Mouse (Mus musculus) heart, postnatal 25 days (tissue): ENCODE results near the gene Kitl. TPM values are rescaled to one million over a fixed set of nuclear protein-coding genes. Genes with fewer than 3 reads are reported as not detected.

Source experiments
- DNase-seq: peaks from one replicate; pipeline ENCODE4 v3.0.0; 2022; ENCODE audit warnings: low spot score
- intact Hi-C: fragments of 180-260 bp; cut with DNase I; formaldehyde crosslinking; loops from one replicate; pipeline ENCODE4 v1.15.1; 2025
- total RNA-seq, 2 experiments: library from RNA; stranded (reverse); gene quantifications; 2 replicates each; pipeline ENCODE4 v1.2.3; 2021

Gene Kitl
- 10 to 100 TPM; 65.6 to 82.6 TPM for total RNA-seq

- DNase-seq: peak; percentile 77
- intact Hi-C loops: loop anchor here (2.0 to 10.0 kb wide), 7 partner anchors 52 to 373 kb away; partner anchors contain the start of gene Csl
Measured at GRCm38 (mm10) chr10:100015370-100016325, at the start of gene Kitl. Gene Kitl, plus strand, starts transcription at chr10:100015630.

GRCm38 (mm10) chr10:99972866-99973265 lies 42.6 kb upstream of the Kitl start:
- DNase-seq: no peak
- intact Hi-C loops: no loop called here

- intact Hi-C loops: no loop called here
- no peak for DNase-seq
Measured at GRCm38 (mm10) chr10:99980096-99980495, 35.3 kb upstream of the Kitl start.

GRCm38 (mm10) chr10:99980916-99981315 lies 34.5 kb upstream of the Kitl start:
- intact Hi-C loops: no loop called here

GRCm38 (mm10) chr10:99981887-99982286 lies 33.5 kb upstream of the Kitl start:
- DNase-seq: no peak
- intact Hi-C loops: no loop called here

More at GRCm38 (mm10) chr10:99980916-99981315, 34.5 kb upstream of the Kitl start:
- DNase-seq: no peak

- intact Hi-C loops: no loop called here
- no peak for DNase-seq
Measured at GRCm38 (mm10) chr10:99986745-99987144, 28.7 kb upstream of the Kitl start.

- intact Hi-C loops: no loop called here
- no peak for DNase-seq
Measured at GRCm38 (mm10) chr10:99989758-99990157, 25.7 kb upstream of the Kitl start.

GRCm38 (mm10) chr10:99992121-99992520 lies 23.3 kb upstream of the Kitl start:
- intact Hi-C loops: no loop called here
- DNase-seq: no peak

GRCm38 (mm10) chr10:100001452-100001851 lies 14.0 kb upstream of the Kitl start:
- intact Hi-C loops: no loop called here
- DNase-seq: no peak

GRCm38 (mm10) chr10:100003797-100004196 lies 11.6 kb upstream of the Kitl start:
- DNase-seq: no peak
- intact Hi-C loops: no loop called here

GRCm38 (mm10) chr10:100009681-100010080 lies 5.7 kb upstream of the Kitl start:
- intact Hi-C loops: loop anchor here (10.0 kb wide), 1 partner anchor 255 kb away; the partner anchor contains the start of gene Csl
- no peak for DNase-seq

GRCm38 (mm10) chr10:100010291-100010690 lies 5.1 kb upstream of the Kitl start:
- intact Hi-C loops: loop anchor here (10.0 kb wide), 1 partner anchor 255 kb away; the partner anchor contains the start of gene Csl

GRCm38 (mm10) chr10:100014096-100014495 lies 1.3 kb upstream of the Kitl start:
- intact Hi-C loops: loop anchor here (2.0 to 10.0 kb wide), 2 partner anchors 63 to 259 kb away; partner anchors contain the start of gene Csl
- no peak for DNase-seq

More at GRCm38 (mm10) chr10:100010291-100010690, 5.1 kb upstream of the Kitl start:
- DNase-seq: no peak

GRCm38 (mm10) chr10:100016326-100016709 lies 888 bp downstream of the Kitl start:
- intact Hi-C loops: loop anchor here (5.0 to 10.0 kb wide), 6 partner anchors 51 to 374 kb away; partner anchors contain the start of gene Csl
- DNase-seq: peak; percentile 29

GRCm38 (mm10) chr10:100016941-100017770 lies 1.7 kb downstream of the Kitl start:
- intact Hi-C loops: loop anchor here (5.0 to 10.0 kb wide), 6 partner anchors 50 to 375 kb away; partner anchors contain the start of gene Csl
- no peak for DNase-seq

GRCm38 (mm10) chr10:100017771-100018070 lies 2.3 kb downstream of the Kitl start:
- intact Hi-C loops: loop anchor here (2.0 to 10.0 kb wide), 7 partner anchors 50 to 375 kb away; partner anchors contain the start of gene Csl
- no peak for DNase-seq

- intact Hi-C loops: loop anchor here (2.0 to 10.0 kb wide), 7 partner anchors 49 to 376 kb away; partner anchors contain the start of gene Csl
- no peak for DNase-seq
Measured at GRCm38 (mm10) chr10:100018493-100018892, 3.1 kb downstream of the Kitl start.

GRCm38 (mm10) chr10:100019246-100020195 lies 4.1 kb downstream of the Kitl start:
- DNase-seq: no peak
- intact Hi-C loops: loop anchor here (2.0 to 10.0 kb wide), 7 partner anchors 48 to 377 kb away; partner anchors contain the start of gene Csl
